Mouse (Mus musculus): Measurements from ENCODE around the gene Unc45b. TPM values are rescaled to one million over a fixed set of nuclear protein-coding genes. Genes with fewer than 3 reads are reported as not detected.

The Unc45b gene
- polyA plus RNA-seq, 1 experiment = not detected

- Histone ChIP-seq H3K4me1 (ENCODE audit: control insufficient read depth, insufficient read depth, low read length) (no peaks in the 10 kb centered on the region), H3K4me3 (ENCODE audit: insufficient read depth, low read length) (peak within 1 kb of the TSS; percentile 89), H3K27ac (ENCODE audit: insufficient read depth, low read depth, low read length) (peak within 1 kb of the TSS; percentile 40)
- peak; percentile 51 for TF ChIP-seq CTCF (IDR thresholded peaks at IDR 0.05; ENCODE audit: low read depth, low read length)
- no peak for TF ChIP-seq POLR2A (IDR thresholded peaks at IDR 0.05; ENCODE audit: borderline replicate concordance, low read depth, low read length)
These were observed 20.0 kb upstream of the Unc45b start, which contains the start of gene Rad51d for GRCm38 (mm10) chr11:82890342-82890762. Gene Rad51d, minus strand, starts transcription at chr11:82890614.

GRCm38 (mm10) chr11:82891936-82892335 is 18.4 kb upstream of the Unc45b start, which contains the start of gene Fndc8:
Gene Fndc8, plus strand, starts transcription at chr11:82892124.
- TF ChIP-seq POLR2A (IDR thresholded peaks at IDR 0.05; ENCODE audit: borderline replicate concordance, low read depth, low read length) = no peak
- TF ChIP-seq CTCF (IDR thresholded peaks at IDR 0.05; ENCODE audit: low read depth, low read length) = no peak
- no peak within 1 kb of the TSS for H3K27ac ChIP-seq (ENCODE audit: insufficient read depth, low read depth, low read length)
- H3K4me3 ChIP-seq (ENCODE audit: insufficient read depth, low read length) = no peak within 1 kb of the TSS
- no peaks in the 10 kb centered on the region for H3K4me1 ChIP-seq (ENCODE audit: control insufficient read depth, insufficient read depth, low read length)

- TF ChIP-seq CTCF (IDR thresholded peaks at IDR 0.05; ENCODE audit: low read depth, low read length) = no peak
- TF ChIP-seq POLR2A (IDR thresholded peaks at IDR 0.05; ENCODE audit: borderline replicate concordance, low read depth, low read length) = no peak
- Histone ChIP-seq H3K27ac (ENCODE audit: insufficient read depth, low read depth, low read length) (no peak overlapping the region), H3K4me3 (ENCODE audit: insufficient read depth, low read length) (no peak overlapping the region), H3K4me1 (ENCODE audit: control insufficient read depth, insufficient read depth, low read length) (no peaks in the 10 kb centered on the region)
These were observed 12.9 kb upstream of the Unc45b start for GRCm38 (mm10) chr11:82897478-82897877.

GRCm38 (mm10) chr11:82899720-82900119 is 10.6 kb upstream of the Unc45b start:
- H3K4me1 ChIP-seq (ENCODE audit: control insufficient read depth, insufficient read depth, low read length) = no peaks in the 10 kb centered on the region
- H3K4me3 ChIP-seq (ENCODE audit: insufficient read depth, low read length) = no peak overlapping the region
- no peak overlapping the region for H3K27ac ChIP-seq (ENCODE audit: insufficient read depth, low read depth, low read length)
- TF ChIP-seq POLR2A (IDR thresholded peaks at IDR 0.05; ENCODE audit: borderline replicate concordance, low read depth, low read length) = no peak
- TF ChIP-seq CTCF (IDR thresholded peaks at IDR 0.05; ENCODE audit: low read depth, low read length) = no peak

GRCm38 (mm10) chr11:82901606-82902310 is 8.6 kb upstream of the Unc45b start:
- Histone ChIP-seq H3K4me3 (ENCODE audit: insufficient read depth, low read length) (no peak overlapping the region), H3K4me1 (ENCODE audit: control insufficient read depth, insufficient read depth, low read length) (0 out of 2 replicates have a peak, but pooled peaks cover 5% of the 10 kb centered on the region), H3K27ac (ENCODE audit: insufficient read depth, low read depth, low read length) (no peak overlapping the region)
- TF ChIP-seq POLR2A (IDR thresholded peaks at IDR 0.05; ENCODE audit: borderline replicate concordance, low read depth, low read length) (no peak), CTCF (IDR thresholded peaks at IDR 0.05; ENCODE audit: low read depth, low read length) (no peak)

- Histone ChIP-seq H3K4me3 (ENCODE audit: insufficient read depth, low read length) (no peak overlapping the region), H3K4me1 (ENCODE audit: control insufficient read depth, insufficient read depth, low read length) (peaks cover 13% of the 10 kb centered on the region)
- no peak for TF ChIP-seq POLR2A (IDR thresholded peaks at IDR 0.05; ENCODE audit: borderline replicate concordance, low read depth, low read length)
- TF ChIP-seq CTCF (IDR thresholded peaks at IDR 0.05; ENCODE audit: low read depth, low read length) = no peak
These were observed 5.4 kb upstream of the Unc45b start for GRCm38 (mm10) chr11:82904952-82905351.

GRCm38 (mm10) chr11:82905816-82906215 is 4.5 kb upstream of the Unc45b start:
- peaks cover 13% of the 10 kb centered on the region for H3K4me1 ChIP-seq (ENCODE audit: control insufficient read depth, insufficient read depth, low read length)
- TF ChIP-seq CTCF (IDR thresholded peaks at IDR 0.05; ENCODE audit: low read depth, low read length) = no peak
- TF ChIP-seq POLR2A (IDR thresholded peaks at IDR 0.05; ENCODE audit: borderline replicate concordance, low read depth, low read length) = no peak

More at GRCm38 (mm10) chr11:82904952-82905351, 5.4 kb upstream of the Unc45b start:
- H3K27ac ChIP-seq (ENCODE audit: insufficient read depth, low read depth, low read length) = no peak overlapping the region

GRCm38 (mm10) chr11:82907651-82908607 is 2.4 kb upstream of the Unc45b start, which contains the start of gene Nle1:
Gene Nle1, minus strand, starts transcription at chr11:82908411.
- H3K4me3 ChIP-seq (ENCODE audit: insufficient read depth, low read length) = peak within 1 kb of the TSS; percentile 88

More at GRCm38 (mm10) chr11:82905816-82906215, 4.5 kb upstream of the Unc45b start:
- no peak overlapping the region for H3K27ac ChIP-seq (ENCODE audit: insufficient read depth, low read depth, low read length)
- no peak overlapping the region for H3K4me3 ChIP-seq (ENCODE audit: insufficient read depth, low read length)

GRCm38 (mm10) chr11:82908608-82908989 is 1.8 kb upstream of the Unc45b start:
- Histone ChIP-seq H3K27ac (ENCODE audit: insufficient read depth, low read depth, low read length) (no peak overlapping the region), H3K4me1 (ENCODE audit: control insufficient read depth, insufficient read depth, low read length) (peaks cover 13% of the 10 kb centered on the region), H3K4me3 (ENCODE audit: insufficient read depth, low read length) (no peak overlapping the region; the same call in 1 of the 2 replicates)
- TF ChIP-seq POLR2A (IDR thresholded peaks at IDR 0.05; ENCODE audit: borderline replicate concordance, low read depth, low read length) = no peak
- TF ChIP-seq CTCF (IDR thresholded peaks at IDR 0.05; ENCODE audit: low read depth, low read length) = no peak

More at GRCm38 (mm10) chr11:82907651-82908607, 2.4 kb upstream of the Unc45b start, which contains the start of gene Nle1:
- peaks cover 13% of the 10 kb centered on the region for H3K4me1 ChIP-seq (ENCODE audit: control insufficient read depth, insufficient read depth, low read length)
- TF ChIP-seq POLR2A (IDR thresholded peaks at IDR 0.05; ENCODE audit: borderline replicate concordance, low read depth, low read length) = no peak
- peak; percentile 50; the same call in 1 of the 2 replicates for TF ChIP-seq CTCF (IDR thresholded peaks at IDR 0.05; ENCODE audit: low read depth, low read length)
- no peak within 1 kb of the TSS for H3K27ac ChIP-seq (ENCODE audit: insufficient read depth, low read depth, low read length)

Data from bone marrow macrophage, adult 2 months (primary cell).